Mouse (Mus musculus): Measurements from ENCODE around the gene Amn1.
A peak's percentile ranks its signal among the peaks of the same experiment; 100 is the strongest.
"Not testable (repeated sequence)": the region's sequence is repeated elsewhere in the genome, so short reads cannot be mapped to it uniquely, and the experiment has no call there.

Gene Amn1

DNA sequence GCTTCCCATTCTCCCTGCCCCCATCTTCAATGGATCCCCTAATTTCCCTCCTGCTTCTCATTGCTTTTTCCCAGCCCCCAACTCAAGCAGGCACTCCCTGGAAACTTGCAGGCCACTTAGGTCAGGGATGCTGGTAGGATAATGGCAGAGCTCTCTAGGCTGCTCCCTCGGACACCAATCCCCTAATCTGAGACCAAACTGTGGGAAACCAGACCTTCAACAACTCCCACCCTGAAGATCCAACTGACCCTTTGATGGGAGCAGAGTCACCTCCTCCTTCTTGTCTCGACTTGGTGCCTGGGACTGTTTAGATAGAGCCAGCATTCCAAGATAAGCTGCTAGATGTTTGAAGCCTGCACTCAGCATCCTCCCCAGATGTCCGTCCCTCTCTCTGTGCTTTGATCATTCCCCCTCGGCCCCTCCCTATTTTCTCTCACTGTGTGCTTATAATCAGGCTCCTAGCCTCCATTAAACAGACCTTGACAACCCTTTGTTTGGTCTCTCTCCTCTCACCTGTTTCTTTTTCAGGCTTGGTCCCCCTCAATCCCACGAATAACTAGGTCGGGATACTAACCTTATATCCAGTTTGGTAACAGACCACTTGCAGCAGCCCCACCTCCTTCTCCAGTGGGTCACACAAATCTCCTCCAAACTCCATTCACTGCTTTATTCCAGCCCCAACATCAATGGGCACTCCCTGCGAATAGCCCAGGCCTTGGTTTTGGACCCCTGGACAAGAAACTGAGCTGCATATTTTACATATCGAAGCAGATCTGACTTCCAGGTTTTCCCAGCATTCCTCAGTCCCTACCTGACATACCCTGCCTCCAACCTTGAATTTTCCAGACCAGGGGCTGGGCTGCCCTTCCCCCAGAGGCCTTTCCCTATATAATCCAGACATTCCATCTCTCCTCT lies 34.1 kb downstream of the Amn1 start:
- DNase-seq, result no peak

DNA sequence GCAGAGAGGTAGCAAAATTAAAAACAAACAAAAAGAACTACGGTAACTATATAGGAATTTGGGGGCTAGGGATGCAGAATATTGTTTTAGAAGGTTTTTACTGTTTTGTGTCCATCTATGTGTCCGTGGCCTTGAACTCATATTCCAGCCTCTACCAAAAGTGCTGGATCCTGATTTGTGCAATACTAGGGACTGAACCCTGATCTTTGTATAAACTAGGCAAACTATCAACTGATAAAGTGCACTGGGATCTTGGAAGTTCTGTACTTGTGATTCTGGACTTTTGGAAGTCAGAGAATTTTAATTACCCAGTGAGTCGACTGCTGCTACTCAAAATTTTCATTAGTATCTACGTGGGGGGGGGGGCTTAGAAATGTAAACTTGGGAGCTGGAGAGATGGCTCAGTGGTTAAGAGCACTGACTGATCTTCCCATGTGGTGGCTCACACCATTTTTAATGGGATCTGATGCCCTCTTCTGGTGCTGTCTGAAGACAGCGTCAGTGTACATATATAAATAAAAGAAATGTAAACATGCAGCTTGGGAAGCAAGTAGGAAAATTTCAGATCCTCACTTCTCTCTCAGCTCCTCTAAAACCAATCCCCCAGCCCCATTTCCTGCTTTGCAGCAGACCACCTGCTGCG lies 34.9 kb downstream of the Amn1 start:
- DNase-seq, result no peak

DNA sequence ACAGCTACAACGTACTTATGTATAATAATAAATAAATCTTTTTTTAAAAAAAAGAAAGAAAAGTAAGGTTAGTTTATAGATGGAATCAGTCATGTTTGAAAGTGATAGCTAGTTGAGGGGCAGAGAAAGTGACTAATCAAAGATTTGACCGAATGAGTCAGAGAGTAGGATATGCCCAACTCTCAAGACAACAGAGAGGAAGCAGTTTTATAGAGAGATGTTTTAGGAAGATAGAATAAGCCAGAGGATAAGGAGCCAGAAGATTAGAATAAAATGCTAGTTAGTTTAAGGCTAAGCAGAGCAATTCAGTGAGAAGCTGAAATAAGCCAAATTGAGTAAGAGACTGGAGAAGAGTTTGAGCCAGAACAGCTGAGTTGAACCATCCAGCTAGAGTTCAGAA lies 36.4 kb downstream of the Amn1 start:
- no peak for DNase-seq

DNA sequence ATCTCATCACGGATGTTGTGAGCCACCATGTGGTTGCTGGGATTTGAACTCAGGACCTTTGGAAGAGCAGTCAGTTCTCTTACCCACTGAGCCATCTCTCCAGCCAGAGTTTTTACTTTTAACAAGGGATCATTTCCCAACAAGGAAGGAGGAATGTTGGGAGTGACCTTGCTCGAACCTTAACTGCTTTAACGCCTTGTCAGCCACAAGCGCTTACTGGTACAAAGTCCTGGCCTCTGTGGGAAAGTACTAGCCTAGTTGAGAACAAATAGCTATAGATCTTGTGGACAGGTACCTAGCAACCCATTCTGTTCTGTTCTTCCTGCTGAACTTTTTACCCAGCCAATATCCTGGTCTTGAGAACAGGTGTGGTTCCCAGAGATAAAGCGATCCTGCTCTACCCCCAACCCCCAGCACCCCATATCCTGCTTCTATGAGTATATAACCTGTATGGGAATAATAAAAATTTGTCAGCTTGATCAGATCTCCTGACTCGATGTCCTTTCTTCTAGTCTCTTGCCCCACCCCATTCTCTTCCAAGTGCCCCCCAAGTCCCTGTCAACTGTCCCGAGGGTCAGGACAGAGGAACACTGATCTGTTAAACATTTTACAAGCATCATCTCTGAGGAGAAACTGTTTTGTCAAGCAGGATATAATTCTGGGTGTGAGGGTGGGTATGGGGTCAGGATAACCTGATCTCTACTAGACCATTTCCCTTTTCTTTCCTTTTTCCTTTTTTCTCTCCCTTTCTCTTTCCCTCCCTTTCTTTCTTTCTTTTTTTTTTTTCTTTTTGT lies 39.9 kb downstream of the Amn1 start:
- DNase-seq, result no peak

DNA sequence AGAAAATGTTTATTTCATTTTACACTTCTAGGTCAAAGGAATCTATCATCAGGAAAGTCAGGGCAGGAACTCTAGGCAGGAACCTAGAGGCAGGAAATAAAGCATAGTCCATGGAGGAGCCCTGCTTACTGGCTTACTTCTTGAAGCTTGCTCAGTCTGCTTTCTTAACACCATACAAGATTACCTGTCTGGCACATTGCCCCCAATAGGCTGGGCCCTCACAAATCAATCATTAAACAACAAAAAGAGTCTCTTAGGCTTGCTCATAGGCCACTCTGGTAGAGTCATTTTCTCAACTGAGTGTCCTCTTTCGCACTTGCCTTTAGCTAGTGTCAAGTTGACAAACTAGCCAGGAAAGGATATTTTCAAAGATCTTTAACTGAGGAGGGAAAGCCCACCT lies 43.4 kb downstream of the Amn1 start:
- DNase-seq, result no peak

DNA sequence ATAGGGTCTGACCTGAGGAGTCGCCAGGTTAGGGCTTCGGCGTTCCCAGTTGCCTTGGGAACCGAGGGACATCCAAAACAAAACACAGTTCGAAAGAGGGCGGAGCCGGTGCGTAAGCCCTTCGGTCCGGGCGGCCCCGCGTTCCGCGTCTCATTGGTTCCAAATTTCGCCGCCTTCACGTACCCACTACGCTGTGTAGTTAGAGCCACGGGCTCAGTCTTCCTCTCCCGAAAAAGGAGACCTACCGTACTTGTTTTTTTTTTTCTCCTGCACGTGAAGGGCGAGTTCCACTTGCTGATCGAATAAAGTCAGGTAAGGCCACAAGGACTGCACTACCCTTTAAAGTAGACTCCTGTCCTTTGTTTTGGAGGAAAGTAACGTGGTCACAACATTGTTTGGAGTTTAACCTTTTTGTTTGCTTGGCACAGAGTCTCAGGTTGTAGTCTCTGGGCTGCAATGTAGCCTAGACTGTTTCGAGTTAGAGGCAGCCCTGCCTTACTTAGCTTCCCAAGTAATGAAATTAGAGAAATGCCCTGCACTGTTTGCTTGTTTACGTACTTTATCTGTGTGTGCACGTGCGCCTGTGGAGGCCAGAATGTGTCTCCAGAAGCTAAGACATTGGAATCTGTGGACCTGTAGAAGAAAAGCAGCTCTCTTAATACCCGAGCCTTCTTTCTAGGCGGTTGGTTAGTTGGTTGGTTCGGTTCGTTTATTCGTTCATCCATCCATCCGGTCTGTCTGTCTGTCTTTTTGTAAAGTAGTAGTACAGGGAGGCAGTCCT lies 46.9 kb downstream of the Amn1 start:
- DNase-seq, result peak; percentile 67 to 71

DNA sequence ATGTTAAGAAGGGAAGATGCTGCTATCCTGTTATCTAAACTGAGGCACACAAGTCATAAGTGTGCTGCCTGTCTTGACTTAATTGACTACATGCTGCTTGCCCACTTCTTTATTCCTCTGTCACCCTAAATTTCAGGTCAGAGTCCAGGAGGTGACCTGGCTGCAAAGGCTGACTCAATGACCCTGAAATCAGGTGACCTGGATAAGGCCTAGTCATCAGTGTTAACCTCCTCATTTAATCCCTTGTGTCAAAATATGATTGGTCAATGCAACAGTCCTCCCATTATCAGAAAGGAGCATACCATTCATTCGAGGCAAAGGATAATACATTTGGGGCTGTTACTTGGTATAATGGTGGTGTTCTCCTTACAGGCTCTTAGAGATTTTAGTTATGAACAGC lies 49.0 kb downstream of the Amn1 start, which contains the start of gene Etfbkmt:
Gene Etfbkmt (plus strand): TSS at position 379 of the 400 bp plus-strand sequence.
- no peak for DNase-seq

DNA sequence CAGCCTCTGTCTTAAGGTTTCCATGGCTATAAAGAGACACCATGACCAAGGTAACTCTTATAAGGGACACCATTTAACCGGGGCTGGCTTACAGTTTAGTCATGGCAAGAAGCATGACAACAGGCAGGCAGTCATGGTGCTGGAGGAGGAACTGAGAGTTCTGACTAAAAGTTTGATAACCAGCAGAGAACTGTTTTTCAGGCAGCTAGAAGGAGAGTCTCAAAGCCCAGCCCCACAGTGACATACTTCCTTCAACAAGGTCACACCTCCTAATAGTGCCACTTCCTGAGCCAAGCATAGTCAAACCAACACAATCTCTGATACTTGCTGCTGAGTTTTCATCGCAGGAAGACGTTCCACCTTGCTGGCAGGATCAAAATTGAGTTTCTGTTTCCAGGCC lies 49.5 kb downstream of the Amn1 start:
- DNase-seq, result no peak

DNA sequence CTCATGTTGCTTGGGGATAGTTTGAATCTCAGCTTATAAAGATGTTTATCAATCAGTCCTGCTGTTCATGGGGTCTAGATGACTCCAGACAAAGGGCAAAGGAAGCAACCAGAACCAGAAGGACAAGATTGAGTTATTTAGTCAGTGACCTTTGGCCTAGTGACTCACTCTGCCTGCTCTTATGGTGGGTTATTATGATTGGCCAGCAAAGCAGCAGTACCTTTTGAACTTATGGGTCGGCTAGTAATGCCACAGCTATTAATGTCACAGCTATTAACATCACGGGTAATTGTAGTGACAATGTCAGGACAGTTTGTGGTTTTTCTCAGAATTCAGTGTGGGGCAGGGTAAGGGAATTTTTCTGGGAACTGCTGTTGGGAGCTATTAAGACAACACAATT lies 50.6 kb downstream of the Amn1 start:
- DNase-seq, result no peak

DNA sequence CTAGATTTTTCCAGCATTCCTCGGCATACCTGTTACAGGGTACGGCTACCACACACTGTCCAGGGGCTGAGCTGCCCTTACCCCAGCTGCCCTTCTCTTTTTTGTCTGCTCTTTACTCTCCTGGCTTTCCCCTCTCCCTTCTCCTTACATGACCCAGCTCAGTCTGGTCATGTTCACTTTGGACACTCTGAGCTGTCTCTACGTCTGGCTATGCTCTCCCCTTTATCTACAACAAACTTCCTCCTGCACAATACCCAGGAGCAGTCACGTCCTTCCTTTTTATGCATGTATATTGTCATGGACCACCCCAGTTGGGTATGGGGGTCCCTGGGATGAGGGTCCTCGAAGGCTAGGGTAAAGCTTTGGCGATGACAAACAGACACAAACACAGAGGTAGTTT lies 52.9 kb downstream of the Amn1 start:
- DNase-seq, result no peak

DNA sequence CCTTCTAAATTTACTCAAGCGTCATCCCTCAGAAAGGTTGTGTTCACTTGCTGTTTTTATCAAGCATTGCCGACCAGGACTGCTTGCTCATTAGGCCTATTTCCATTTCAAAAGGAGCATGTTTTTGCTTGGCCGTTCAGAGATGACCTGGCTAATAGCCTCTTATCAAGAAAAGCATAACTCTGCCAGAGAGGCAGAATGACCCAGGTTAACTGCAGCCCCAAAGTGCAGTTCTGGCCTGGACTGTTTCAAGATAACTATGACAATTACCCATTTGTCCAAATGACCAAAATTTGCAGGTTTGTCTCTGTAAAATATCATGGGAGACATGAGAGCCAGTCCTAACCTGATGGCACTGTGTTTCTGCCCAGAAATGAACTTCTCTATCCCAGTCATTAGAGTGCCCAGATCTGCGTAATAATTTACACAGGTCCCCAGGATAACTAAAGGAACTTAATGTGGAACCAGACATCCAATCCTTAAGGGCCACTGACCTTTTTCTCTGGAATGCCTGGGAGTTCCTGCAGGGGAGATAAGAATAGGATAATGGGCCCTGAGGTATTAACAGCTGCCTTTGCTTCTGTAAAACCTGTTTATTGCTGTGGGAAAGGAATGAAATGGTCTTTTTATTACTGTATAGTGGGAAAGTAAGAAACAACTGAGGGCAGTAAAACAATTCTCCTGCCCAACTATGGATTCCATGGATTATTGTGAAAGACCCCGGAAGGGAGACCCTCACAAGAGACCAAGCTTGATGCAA lies 53.9 kb downstream of the Amn1 start:
- no peak for DNase-seq

DNA sequence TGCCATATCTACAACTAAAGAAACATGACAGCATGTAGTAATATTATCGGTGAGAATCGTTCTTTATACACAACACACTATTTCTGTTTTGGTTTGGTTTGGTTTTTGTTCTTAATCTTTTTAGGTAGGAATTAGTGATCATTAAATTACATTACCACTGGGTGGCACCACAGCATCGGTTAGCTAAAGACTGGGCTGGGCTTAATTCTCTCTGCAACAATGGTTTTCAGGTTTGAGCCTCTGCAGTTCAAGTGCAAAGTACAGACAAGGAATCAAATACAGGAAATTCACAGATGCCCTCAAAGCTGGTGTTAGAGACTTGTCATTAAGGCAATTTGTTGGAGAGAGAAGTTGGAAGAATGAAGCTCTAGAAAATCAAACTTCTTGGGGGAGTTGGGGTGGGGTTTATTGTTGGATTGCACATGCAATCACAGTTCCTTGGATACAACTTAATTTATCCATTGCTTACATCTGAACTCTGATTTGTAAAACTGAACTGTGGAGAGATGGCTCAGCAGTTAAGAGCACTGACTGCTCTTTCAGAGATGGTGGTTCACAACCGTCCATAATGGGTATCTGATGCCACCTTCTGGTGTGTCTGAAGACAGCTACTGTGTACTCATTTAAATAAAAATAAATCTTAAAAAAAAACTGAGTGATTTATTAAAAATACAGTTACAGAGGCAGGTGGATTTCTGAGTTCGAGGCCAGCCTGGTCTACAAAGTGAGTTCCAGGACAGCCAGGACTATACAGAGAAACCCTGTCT lies 56.0 kb downstream of the Amn1 start:
- DNase-seq, result no peak

DNA sequence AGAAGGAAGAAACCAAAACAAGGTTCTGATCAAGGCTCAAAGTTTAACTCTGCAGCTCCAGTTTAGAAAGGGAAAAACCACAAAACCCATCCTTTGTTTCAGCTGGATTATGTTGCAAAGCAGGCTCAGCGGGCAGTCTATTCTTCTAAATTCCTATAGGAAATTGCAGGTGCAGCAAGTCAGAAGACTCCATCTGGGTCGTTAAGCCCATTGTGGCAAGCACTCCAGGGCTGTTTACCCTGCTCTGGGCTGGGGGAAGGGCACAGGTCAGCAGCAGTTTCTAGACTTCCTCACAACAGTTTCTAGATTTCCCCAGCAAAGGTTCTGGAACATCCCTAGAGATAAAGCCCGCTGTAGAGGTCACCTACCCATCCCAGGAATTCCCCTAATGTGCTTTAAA lies 57.4 kb downstream of the Amn1 start:
- DNase-seq, result no peak

DNA sequence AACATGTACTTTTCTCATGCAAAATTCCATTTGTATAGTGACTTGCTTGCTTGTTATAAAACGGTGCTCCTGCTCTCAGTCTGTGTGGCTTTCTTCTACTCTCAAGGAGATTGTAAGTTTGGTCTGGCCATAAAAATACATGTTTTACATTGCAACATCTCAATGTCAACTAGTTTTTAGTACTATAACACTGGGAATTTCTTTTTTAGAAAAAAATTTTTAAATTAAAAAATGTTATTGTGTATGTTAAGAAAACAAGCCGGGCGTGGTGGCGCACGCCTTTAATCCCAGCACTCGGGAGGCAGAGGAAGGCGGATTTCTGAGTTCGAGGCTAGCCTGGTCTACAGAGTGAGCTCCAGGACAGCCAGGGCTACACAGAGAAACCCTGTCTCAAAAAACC lies 58.6 kb downstream of the Amn1 start, which contains the start of gene Gm10203:
Gene Gm10203 (plus strand): TSS at position 301 of the 400 bp plus-strand sequence.
- DNase-seq, result not testable (repeated sequence)

DNA sequence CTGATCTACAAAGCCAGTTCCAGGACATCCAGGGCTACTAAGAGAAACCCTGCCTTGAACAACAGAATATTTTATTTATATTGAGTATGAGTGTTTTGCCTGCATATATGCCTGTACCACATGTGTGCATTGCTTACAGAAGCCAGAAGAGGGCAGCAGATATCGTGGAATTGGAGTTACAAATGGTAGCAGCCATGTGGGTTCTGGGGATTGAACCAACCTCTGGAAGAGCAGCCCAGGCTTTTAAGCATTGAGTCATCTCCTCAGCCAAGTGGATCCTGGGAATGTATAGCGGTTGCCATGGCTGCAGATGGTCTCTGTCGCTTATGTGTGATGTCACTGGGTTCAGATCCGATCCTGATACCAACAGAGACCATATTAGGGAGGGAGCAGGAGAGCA lies 61.8 kb downstream of the Amn1 start:
- DNase-seq, result peak in 1 of 2 experiments; percentile 24

DNA sequence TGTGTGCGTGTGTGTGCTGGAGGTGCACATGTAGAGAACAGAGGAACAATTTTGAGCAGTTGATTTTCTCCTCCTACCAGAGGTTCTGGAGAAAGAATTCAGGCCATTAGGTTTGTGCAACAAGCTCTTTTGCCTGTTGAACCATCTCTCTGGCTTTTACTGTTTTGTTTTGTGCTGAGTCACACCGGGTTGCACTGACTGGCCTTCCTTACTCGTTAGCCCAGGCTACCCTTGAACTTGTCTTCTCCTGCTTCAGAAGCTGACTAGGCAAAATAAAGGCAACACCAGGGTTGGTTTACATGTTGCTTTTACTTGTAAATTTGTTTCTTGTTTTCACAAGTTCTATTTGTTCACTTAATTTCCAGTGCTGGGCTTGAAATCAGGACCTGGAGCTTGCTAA lies 65.5 kb downstream of the Amn1 start:
- DNase-seq, result no peak

DNA sequence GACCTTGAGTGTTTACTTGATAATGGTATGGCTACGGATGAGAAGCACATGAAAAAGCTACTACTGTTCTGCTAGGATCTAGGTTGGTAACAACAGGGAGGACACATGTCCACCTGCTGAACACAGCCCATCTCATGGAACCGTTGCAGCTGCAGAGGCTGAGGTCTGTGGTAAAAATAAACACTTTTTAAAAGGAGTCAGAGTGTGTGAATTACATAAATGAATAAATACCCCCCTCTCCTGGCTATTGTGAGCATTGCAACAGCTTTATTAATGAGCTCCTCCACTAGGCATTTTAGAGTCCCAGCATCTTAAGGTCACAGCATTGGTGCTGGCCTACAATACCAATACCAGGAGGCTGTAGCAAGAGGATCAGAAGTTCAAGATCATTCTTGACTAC lies 68.7 kb downstream of the Amn1 start:
- DNase-seq, result no peak

DNA sequence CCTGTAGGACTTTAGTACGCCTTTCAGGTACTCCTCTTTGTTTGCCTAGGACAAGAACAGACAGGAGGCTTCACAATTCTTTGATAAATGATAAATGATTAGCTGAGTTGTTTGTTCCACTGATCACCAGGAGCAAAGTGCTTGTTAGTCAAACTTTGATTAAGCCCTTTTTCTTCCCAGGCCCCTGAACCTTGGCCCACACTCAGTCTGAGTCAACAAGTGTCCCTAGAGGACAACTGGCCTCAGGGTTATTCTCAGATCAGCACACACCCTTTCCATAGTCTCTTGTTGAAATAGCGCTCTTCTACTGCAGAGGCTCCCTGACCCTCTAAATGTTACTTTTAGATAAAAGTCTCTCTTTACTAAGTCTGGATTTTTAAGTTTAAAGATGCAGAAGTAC lies 69.6 kb downstream of the Amn1 start:
- no peak for DNase-seq

DNA sequence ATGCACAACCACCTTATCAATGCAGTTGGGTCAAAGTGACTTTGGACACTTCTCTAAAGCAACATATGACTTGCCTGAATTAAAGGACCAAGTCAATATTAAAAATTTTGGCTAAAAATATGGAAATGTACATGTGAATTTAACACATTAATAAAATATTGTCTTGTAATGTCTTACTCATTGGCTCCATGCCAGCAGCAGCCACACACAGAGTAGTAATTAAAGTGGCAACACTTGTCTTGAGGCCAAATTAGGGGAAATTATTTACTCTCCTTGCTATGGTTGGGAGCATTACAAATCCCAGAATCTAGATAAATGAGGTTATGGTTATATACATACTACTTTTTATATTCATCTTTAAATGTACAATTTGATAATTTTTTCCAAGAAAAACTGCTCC lies 71.5 kb downstream of the Amn1 start:
- DNase-seq, result no peak

DNA sequence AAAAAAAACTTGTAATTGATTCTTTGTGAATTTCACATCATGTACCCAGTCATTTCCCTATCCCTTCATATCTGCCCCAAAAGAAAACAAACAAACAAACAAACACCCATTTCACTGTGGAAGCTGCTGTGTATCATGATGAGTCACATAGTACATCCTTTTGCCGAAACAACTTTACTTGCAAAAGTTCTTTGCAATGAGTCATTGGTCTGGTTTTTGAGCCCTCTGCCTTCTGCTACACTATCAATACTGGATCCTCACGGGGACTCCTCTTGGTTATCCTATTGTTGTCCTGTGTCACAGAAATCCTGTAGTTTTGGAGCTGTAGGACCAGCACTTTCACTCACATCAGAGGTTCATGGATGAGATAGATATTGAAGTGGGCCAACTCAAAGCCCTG lies 79.6 kb downstream of the Amn1 start:
- DNase-seq, result no peak

DNA sequence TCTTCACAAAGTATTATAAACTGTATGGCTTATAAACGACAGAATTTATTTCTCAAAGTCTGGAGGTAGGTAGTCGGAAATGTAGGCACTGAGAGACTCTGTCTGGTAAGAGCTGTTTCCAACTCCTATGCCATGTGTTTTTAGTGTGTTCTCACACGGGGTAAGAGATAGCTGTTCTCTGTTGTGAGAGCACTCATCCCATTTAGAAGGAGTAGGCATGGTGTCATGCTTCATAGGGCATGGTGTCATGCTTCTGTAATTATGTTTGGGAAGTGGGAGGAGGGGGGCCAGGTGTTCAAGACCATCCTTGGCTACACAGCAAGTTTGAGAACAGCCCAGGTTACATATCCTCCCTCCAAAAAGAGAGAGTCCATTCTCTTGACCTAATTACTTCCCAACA lies 80.9 kb downstream of the Amn1 start:
- DNase-seq, result no peak
